Mouse (Mus musculus): ENCODE measurements at regions not wholly inside any gene's neighbourhood (a gene's known extent, or its start where the extent isn't known, plus 50 kb on each side); places are given as distances from the start of the nearest gene placed in this dataset.

DNA sequence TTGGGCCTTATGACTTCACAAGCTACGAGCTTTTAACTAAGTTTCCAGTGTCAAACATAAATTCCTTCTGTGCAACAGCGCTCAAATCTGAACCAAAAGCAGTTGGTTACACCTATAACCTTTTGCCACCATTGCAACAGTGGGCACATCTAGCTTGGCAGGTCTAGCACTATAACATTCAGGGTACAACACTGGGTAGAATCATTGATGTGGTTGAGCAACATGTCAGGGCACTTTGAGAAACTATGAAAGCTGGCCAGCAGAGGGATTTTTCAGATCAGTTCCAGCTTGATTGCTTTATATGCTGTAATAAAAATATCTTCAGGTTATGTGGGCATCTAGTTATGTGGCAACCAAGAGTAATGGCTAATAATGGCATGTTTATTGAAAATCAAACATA lies 63.8 kb upstream of the Slc7a11 start:
- no peak overlapping the region for H3K27ac ChIP-seq (replicated peaks)
- H3K36me3 ChIP-seq, result no peaks in the 10 kb centered on the region
- no peak overlapping the region for H3K9ac ChIP-seq
- H3K4me2 ChIP-seq, result no peak overlapping the region
- 74% methylated on average over 2 of the region's 2 CpGs for WGBS
- H3K9me3 ChIP-seq, result no peaks in the 10 kb centered on the region
- no peak overlapping the region for H3K4me3 ChIP-seq
- no peaks in the 10 kb centered on the region for H3K27me3 ChIP-seq (replicated peaks)
- no peak for ATAC-seq (ENCODE audit: extremely low read depth, insufficient number of reproducible peaks, low FRiP score, low TSS enrichment)
- no peaks in the 10 kb centered on the region for H3K4me1 ChIP-seq
